Mouse (Mus musculus) MEL (cell line): ENCODE measurements around the gene Scamp2. TPM values are rescaled to one million over a fixed set of nuclear protein-coding genes. Genes with fewer than 3 reads are reported as not detected.

Source experiments
- DNase-seq: peaks from one replicate; pipeline ENCODE4 v3.0.0; 2011; ENCODE audit warnings: low read depth, low spot score
- H3K27ac ChIP-seq: 2 replicates; pipeline ENCODE4 v1.5.1; 2012; ENCODE audit warnings: low read depth, mild to moderate bottlenecking, control low read depth, low read length, moderate library complexity; ENCODE audit not compliant: control insufficient read depth
- H3K27me3 ChIP-seq, 2 experiments: fragments of 150-350 bp in 1 of 2; sonication (generic) in 1 of 2; 2 replicates each; pipeline ENCODE4 v1.6.1; 2012; ENCODE audit warnings: low read length in 2 of 2, mild to moderate bottlenecking in 2 of 2, improper control_type of control experiment in 1 of 2, moderate library complexity in 1 of 2; ENCODE audit not compliant: insufficient read depth in 2 of 2, control insufficient read depth in 1 of 2
- H3K36me3 ChIP-seq, 2 experiments: 2 replicates each; pipeline ENCODE4 v1.6.1; 2012 to 2014; ENCODE audit warnings: low read length in 2 of 2, improper control_type of control experiment in 1 of 2, inconsistent platforms in 1 of 2, mild to moderate bottlenecking in 1 of 2; ENCODE audit not compliant: insufficient read depth in 2 of 2, control insufficient read depth in 1 of 2
- H3K4me1 ChIP-seq, 2 experiments: fragments of 150-350 bp in 1 of 2; sonication (generic) in 1 of 2; 2 replicates each; pipeline ENCODE4 v1.6.1; 2012; ENCODE audit warnings: low read length in 2 of 2, improper control_type of control experiment in 1 of 2, mild to moderate bottlenecking in 1 of 2; ENCODE audit not compliant: insufficient read depth in 2 of 2, control insufficient read depth in 1 of 2
- H3K4me3 ChIP-seq, 2 experiments: fragments of 150-350 bp in 1 of 2; sonication (generic) in 1 of 2; 2 replicates each; pipeline ENCODE4 v1.5.1; 2012; ENCODE audit warnings: low read depth in 2 of 2, low read length in 2 of 2, mild to moderate bottlenecking in 2 of 2, moderate library complexity in 2 of 2, control low read depth in 1 of 2, improper control_type of control experiment in 1 of 2; ENCODE audit not compliant: control insufficient read depth in 1 of 2, insufficient read depth in 1 of 2
- H3K79me2 ChIP-seq: 2 replicates; pipeline ENCODE4 v1.6.1; 2012; ENCODE audit warnings: mild to moderate bottlenecking, low read length, moderate library complexity; ENCODE audit not compliant: control insufficient read depth, poor library complexity, insufficient read depth
- H3K9ac ChIP-seq: 2 replicates; pipeline ENCODE4 v1.6.1; 2012; ENCODE audit warnings: low read depth, mild to moderate bottlenecking, control low read depth, low read length, moderate library complexity; ENCODE audit not compliant: control insufficient read depth, poor library complexity, severe bottlenecking
- H3K9me3 ChIP-seq: fragments of 150-350 bp; sonication (generic); replicated peaks from 2 replicates; pipeline ENCODE4 v1.6.1; 2012; ENCODE audit warnings: mild to moderate bottlenecking, low read length, improper control_type of control experiment, moderate library complexity; ENCODE audit not compliant: insufficient read depth
- CHD1 ChIP-seq: IDR thresholded peaks from 2 replicates; pipeline ENCODE4 v1.6.1; 2012; ENCODE audit warnings: low read depth, mild to moderate bottlenecking, inconsistent platforms, low read length, improper control_type of control experiment
- CHD2 ChIP-seq: IDR thresholded peaks from 2 replicates; pipeline ENCODE4 v1.6.1; 2011; ENCODE audit warnings: low read length, improper control_type of control experiment
- CTCF ChIP-seq, 3 experiments: IDR thresholded peaks in 2 of 3; conservative IDR thresholded peaks in 1 of 3; 2 replicates each; pipeline ENCODE4 v1.5.1; 2011 to 2012; ENCODE audit warnings: low read length in 3 of 3, low read depth in 2 of 3, mild to moderate bottlenecking in 2 of 3, improper control_type of control experiment in 1 of 3, inconsistent platforms in 1 of 3, mixed read lengths in 1 of 3, moderate library complexity in 1 of 3; ENCODE audit not compliant: control insufficient read depth in 1 of 3, insufficient read depth in 1 of 3, poor library complexity in 1 of 3, severe bottlenecking in 1 of 3
- E2F4 ChIP-seq: IDR thresholded peaks from 2 replicates; pipeline ENCODE4 v1.6.1; 2011; ENCODE audit warnings: low read depth, low read length, improper control_type of control experiment, borderline replicate concordance
- EP300 ChIP-seq, 2 experiments: IDR thresholded peaks; 2 replicates each; pipeline ENCODE4 v1.6.1; 2011; ENCODE audit warnings: improper control_type of control experiment in 2 of 2, low read length in 2 of 2, low read depth in 1 of 2, mild to moderate bottlenecking in 1 of 2
- ETS1 ChIP-seq: IDR thresholded peaks from 2 replicates; pipeline ENCODE4 v1.6.1; 2012; ENCODE audit warnings: low read depth, mild to moderate bottlenecking, inconsistent platforms, low read length, improper control_type of control experiment, moderate library complexity
- GABPA ChIP-seq: IDR thresholded peaks from 2 replicates; pipeline ENCODE4 v1.6.1; 2012; ENCODE audit warnings: low read depth, mild to moderate bottlenecking, inconsistent platforms, low read length, improper control_type of control experiment, moderate library complexity
- GATA1 ChIP-seq: IDR thresholded peaks from 2 replicates; pipeline ENCODE4 v1.6.1; 2011; ENCODE audit warnings: low read depth, low read length, improper control_type of control experiment
- HCFC1 ChIP-seq: IDR thresholded peaks from 2 replicates; pipeline ENCODE4 v1.6.1; 2012; ENCODE audit warnings: low read depth, mild to moderate bottlenecking, inconsistent platforms, low read length, improper control_type of control experiment, moderate library complexity
- JUND ChIP-seq: IDR thresholded peaks from 2 replicates; pipeline ENCODE4 v1.6.1; 2011; ENCODE audit warnings: low read depth, mild to moderate bottlenecking, improper control_type of control experiment, low read length
- MAFK ChIP-seq: IDR thresholded peaks from 2 replicates; pipeline ENCODE4 v1.6.1; 2011; ENCODE audit warnings: low read depth, mild to moderate bottlenecking, low read length, improper control_type of control experiment, borderline replicate concordance
- MAX ChIP-seq: IDR thresholded peaks from 2 replicates; pipeline ENCODE4 v1.6.1; 2011; ENCODE audit warnings: low read length, improper control_type of control experiment
- MEF2A ChIP-seq: IDR thresholded peaks from 2 replicates; pipeline ENCODE4 v1.6.1; 2014; ENCODE audit warnings: low read depth, mild to moderate bottlenecking, inconsistent platforms, low read length, improper control_type of control experiment; ENCODE audit not compliant: poor library complexity, insufficient replicate concordance, severe bottlenecking; ENCODE audit errors: extremely low read depth
- MYB ChIP-seq: IDR thresholded peaks from 2 replicates; pipeline ENCODE4 v1.6.1; 2011; ENCODE audit warnings: mild to moderate bottlenecking, low read depth, low read length, improper control_type of control experiment
- MYC ChIP-seq: IDR thresholded peaks from 2 replicates; pipeline ENCODE4 v1.6.1; 2011; ENCODE audit warnings: low read depth, mild to moderate bottlenecking, low read length, improper control_type of control experiment, moderate library complexity
- NELFE ChIP-seq: IDR thresholded peaks from 2 replicates; pipeline ENCODE4 v1.6.1; 2011; ENCODE audit warnings: low read depth, low read length, improper control_type of control experiment
- NRF1 ChIP-seq: IDR thresholded peaks from 2 replicates; pipeline ENCODE4 v1.6.1; 2014; ENCODE audit warnings: low read depth, mild to moderate bottlenecking, inconsistent platforms, low read length, improper control_type of control experiment, moderate library complexity; ENCODE audit not compliant: poor library complexity, insufficient read depth, severe bottlenecking
- POLR2A ChIP-seq, 2 experiments: IDR thresholded peaks; 2 replicates each; pipeline ENCODE4 v1.6.1; 2011 to 2012; ENCODE audit warnings: low read length in 2 of 2, mild to moderate bottlenecking in 2 of 2, control low read depth in 1 of 2, improper control_type of control experiment in 1 of 2, low read depth in 1 of 2, moderate library complexity in 1 of 2; ENCODE audit not compliant: control insufficient read depth in 1 of 2, insufficient read depth in 1 of 2, poor library complexity in 1 of 2
- POLR2AphosphoS2 ChIP-seq: IDR thresholded peaks from 2 replicates; pipeline ENCODE4 v1.6.1; 2011; ENCODE audit warnings: low read length, improper control_type of control experiment
- POLR2AphosphoS5 ChIP-seq: IDR thresholded peaks from 2 replicates; pipeline ENCODE4 v1.6.1; 2012; ENCODE audit warnings: low read depth, borderline replicate concordance, mild to moderate bottlenecking, inconsistent platforms, low read length, moderate library complexity, mixed read lengths
- RCOR1 ChIP-seq: IDR thresholded peaks from 2 replicates; pipeline ENCODE4 v1.6.1; 2012; ENCODE audit warnings: low read depth, mild to moderate bottlenecking, inconsistent platforms, low read length, improper control_type of control experiment
- SIN3A ChIP-seq: IDR thresholded peaks from 2 replicates; pipeline ENCODE4 v1.6.1; 2012; ENCODE audit warnings: low read length, improper control_type of control experiment, inconsistent platforms
- SMC3 ChIP-seq: IDR thresholded peaks from 2 replicates; pipeline ENCODE4 v1.6.1; 2011; ENCODE audit warnings: low read depth, low read length, improper control_type of control experiment
- TAL1 ChIP-seq: IDR thresholded peaks from 2 replicates; pipeline ENCODE4 v1.6.1; 2012; ENCODE audit warnings: mild to moderate bottlenecking, inconsistent platforms, low read length, moderate library complexity, mixed read lengths
- TBP ChIP-seq: IDR thresholded peaks from 2 replicates; pipeline ENCODE4 v1.8.0; 2011; ENCODE audit warnings: low read depth, low read length, improper control_type of control experiment
- USF1 ChIP-seq: IDR thresholded peaks from 2 replicates; pipeline ENCODE4 v1.6.1; 2014; ENCODE audit warnings: low read depth, mild to moderate bottlenecking, inconsistent platforms, low read length, improper control_type of control experiment, moderate library complexity
- ZKSCAN1 ChIP-seq: IDR thresholded peaks from 2 replicates; pipeline ENCODE4 v1.6.1; 2012; ENCODE audit warnings: low read depth, mild to moderate bottlenecking, inconsistent platforms, low read length, improper control_type of control experiment, moderate library complexity
- ZMIZ1 ChIP-seq: IDR thresholded peaks from 2 replicates; pipeline ENCODE4 v1.6.1; 2012; ENCODE audit warnings: low read depth, mild to moderate bottlenecking, inconsistent platforms, low read length, improper control_type of control experiment, moderate library complexity
- ZNF384 ChIP-seq: IDR thresholded peaks from 2 replicates; pipeline ENCODE4 v1.6.1; 2012; ENCODE audit warnings: low read depth, mild to moderate bottlenecking, inconsistent platforms, low read length, improper control_type of control experiment
- polyA plus RNA-seq, 2 experiments: library from polyadenylated mRNA; stranded (reverse) in 1 of 2; unstranded in 1 of 2; fragments of >175 nt in 1 of 2; fragments of >200 nt in 1 of 2; gene quantifications; 2 replicates each; pipeline versions ENCODE4 v1.2.1 to v1.2.4; 2012; ENCODE audit warnings: low replicate concordance in 2 of 2, low read depth in 1 of 2; ENCODE audit not compliant: insufficient read length in 2 of 2, insufficient read depth in 1 of 2, missing spikeins in 1 of 2
- total RNA-seq: library from RNA; depleted of rRNA; stranded (reverse); fragments of 300-350 nt; gene quantifications from 2 replicates; pipeline ENCODE4 v1.2.3, GENCODE M21; 2012

Scamp2 gene
- total and polyA plus RNA-seq, 3 experiments = 35.4 to 51.4 TPM; not detected in 1

GRCm38 (mm10) chr9:57598851-57599563 lies 38.3 kb downstream of the Scamp2 start:
- no peak overlapping the region for H3K27ac ChIP-seq
- no peaks in the 10 kb centered on the region for H3K27me3 ChIP-seq
- no peak overlapping the region for H3K9ac ChIP-seq
- no peaks in the 10 kb centered on the region; a peak in 1 of 4 replicates for H3K36me3 ChIP-seq
- H3K79me2 ChIP-seq = no peaks in the 10 kb centered on the region
- DNase-seq = no peak
- TF ChIP-seq ZNF384 (no peak), MEF2A (no peak), ZMIZ1 (no peak), SIN3A (no peak), MAX (no peak), JUND (no peak), RCOR1 (no peak), TBP (no peak), SMC3 (no peak), CHD2 (no peak), CTCF (IDR thresholded peaks at IDR 0.05 in 2 of 3, conservative IDR thresholded peaks at IDR 0.05 in 1 of 3; ENCODE audit: control insufficient read depth in 1 of 3, insufficient read depth in 1 of 3, low read depth in 2 of 3, low read length in 3 of 3, poor library complexity in 1 of 3, severe bottlenecking in 1 of 3) (no peak), MAFK (no peak), NRF1 (no peak), GATA1 (no peak), POLR2A (IDR thresholded peaks at IDR 0.05; ENCODE audit: control insufficient read depth in 1 of 2, insufficient read depth in 1 of 2, low read depth in 1 of 2, low read length in 2 of 2, poor library complexity in 1 of 2) (no peak), TAL1 (no peak), MYC (no peak), POLR2AphosphoS5 (no peak)
- TF ChIP-seq, all 39 proteins: peak for 0
- H3K4me3 ChIP-seq = no peak overlapping the region
- H3K9me3 ChIP-seq = no peaks in the 10 kb centered on the region
- H3K4me1 ChIP-seq = peaks cover 0 to 6% of the 10 kb centered on the region in 2 experiments; a peak in 1 of 4 replicates

GRCm38 (mm10) chr9:57600620-57601352 lies 40.0 kb downstream of the Scamp2 start:
- Histone ChIP-seq H3K4me3 (no peak overlapping the region), H3K27me3 (no peaks in the 10 kb centered on the region), H3K4me1 (peaks cover 0 to 6% of the 10 kb centered on the region in 2 experiments; a peak in 1 of 4 replicates), H3K9ac (no peak overlapping the region), H3K79me2 (no peaks in the 10 kb centered on the region), H3K27ac (no peak overlapping the region), H3K36me3 (no peaks in the 10 kb centered on the region; a peak in 1 of 4 replicates), H3K9me3 (no peaks in the 10 kb centered on the region)
- peak; percentile 61 for DNase-seq
- no peak for TF ChIP-seq RCOR1
- no peak for TF ChIP-seq NELFE
- no peak for TF ChIP-seq POLR2AphosphoS5
- no peak for TF ChIP-seq ZMIZ1
- TF ChIP-seq POLR2AphosphoS2 = no peak
- TF ChIP-seq CTCF (IDR thresholded peaks at IDR 0.05 in 2 of 3, conservative IDR thresholded peaks at IDR 0.05 in 1 of 3; ENCODE audit: control insufficient read depth in 1 of 3, insufficient read depth in 1 of 3, low read depth in 2 of 3, low read length in 3 of 3, poor library complexity in 1 of 3, severe bottlenecking in 1 of 3) = no peak
- 0 out of 2 replicates have a peak, but pooled peaks have one; percentile 42 for TF ChIP-seq GATA1
- no peak for TF ChIP-seq HCFC1
- TF ChIP-seq CHD2 = no peak
- peak; percentile 28; the same call in 1 of the 2 replicates for TF ChIP-seq MAX
- TF ChIP-seq EP300 (IDR thresholded peaks at IDR 0.05; ENCODE audit: low read depth in 1 of 2, low read length in 2 of 2) = 0 out of 4 replicates have a peak, but pooled peaks of 1 of the 2 experiments have one; percentile 14
- TF ChIP-seq MAFK = no peak
- no peak for TF ChIP-seq USF1
- no peak for TF ChIP-seq MYB
- no peak for TF ChIP-seq ZKSCAN1
- TF ChIP-seq ETS1 = peak; percentile 27; the same call in 1 of the 2 replicates
- no peak for TF ChIP-seq E2F4
- no peak for TF ChIP-seq CHD1
- no peak for TF ChIP-seq GABPA
